Mouse (Mus musculus) lung, adult 18-20 months (tissue): Measurements from ENCODE around the gene Mobp.

Experiments used
- DNase-seq, 2 experiments: peaks; one replicate each; pipeline ENCODE4 v3.0.0; 2022; ENCODE audit warnings: mixed read lengths in 2 of 2

Mobp gene

DNA sequence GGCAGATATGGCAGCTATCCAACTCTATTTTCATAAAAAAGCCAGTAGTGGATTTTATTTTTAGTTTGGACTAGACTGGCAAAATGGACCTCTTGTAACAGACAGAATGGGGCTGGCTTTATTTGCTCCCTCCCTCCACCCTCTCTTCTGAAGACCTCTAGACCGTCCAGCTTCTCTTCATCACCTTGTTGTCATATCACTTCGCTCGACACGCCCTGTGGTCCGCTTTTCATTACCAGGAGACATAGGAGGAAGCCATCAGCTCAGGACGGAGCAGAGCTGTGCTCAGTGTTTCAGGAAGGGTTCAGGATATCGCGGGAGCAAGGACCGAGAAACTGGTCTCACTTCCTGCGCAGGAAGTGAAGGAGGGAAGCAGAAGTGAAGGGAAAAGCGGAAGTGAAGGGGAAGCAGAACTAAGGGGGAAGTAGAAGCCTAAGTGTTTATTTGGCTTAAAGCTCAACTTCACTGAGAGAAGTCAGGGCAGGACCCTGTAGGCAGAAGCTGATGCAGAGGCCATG, 65.5 kb downstream of the Mobp start:
- DNase-seq, result no peak

DNA sequence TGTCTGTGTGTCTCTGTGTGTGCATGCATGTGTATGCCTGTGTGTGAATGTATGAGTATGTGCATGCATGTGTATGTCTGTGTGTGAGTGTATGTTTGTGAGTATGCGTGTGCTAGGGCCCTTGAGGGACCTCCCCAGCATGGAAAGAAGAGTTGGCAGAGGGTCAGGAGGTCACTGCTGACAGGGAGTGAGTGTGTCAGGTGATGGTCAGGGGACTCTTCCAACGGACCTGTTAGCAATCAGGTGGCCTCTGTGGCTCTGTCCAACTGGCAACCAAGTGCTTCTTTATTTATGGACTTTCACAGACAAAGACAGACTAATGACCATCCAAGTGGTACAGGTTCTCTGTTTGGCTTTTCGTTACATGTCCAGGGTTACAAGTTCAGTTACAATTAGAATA, 69.9 kb downstream of the Mobp start:
- no peak for DNase-seq
